Mouse (Mus musculus): Measurements from ENCODE around the gene Fam50b.

The Fam50b gene

DNA sequence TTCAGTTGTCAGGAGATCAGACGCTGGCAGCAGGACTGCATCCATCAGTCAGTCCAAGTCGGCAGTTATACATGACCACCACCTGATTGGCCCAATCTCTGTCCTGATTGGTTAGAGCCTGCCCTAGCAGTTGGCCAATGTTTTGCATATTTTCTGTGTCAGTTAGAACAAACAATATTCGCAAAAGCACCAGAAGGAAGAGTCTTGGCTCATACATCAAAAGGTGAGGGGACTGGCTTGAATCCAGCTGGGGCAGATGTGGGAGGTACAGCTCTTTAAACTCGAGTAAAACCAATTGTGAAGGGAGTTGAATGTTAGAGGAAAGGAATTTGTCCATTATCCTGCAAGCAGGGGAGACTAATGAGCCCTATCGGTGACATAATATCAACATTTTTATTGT lies at the start of gene Fam50b:
Gene Fam50b, plus strand, starts transcription at position 165 of the 400 bp plus-strand sequence.
- no peak for DNase-seq

DNA sequence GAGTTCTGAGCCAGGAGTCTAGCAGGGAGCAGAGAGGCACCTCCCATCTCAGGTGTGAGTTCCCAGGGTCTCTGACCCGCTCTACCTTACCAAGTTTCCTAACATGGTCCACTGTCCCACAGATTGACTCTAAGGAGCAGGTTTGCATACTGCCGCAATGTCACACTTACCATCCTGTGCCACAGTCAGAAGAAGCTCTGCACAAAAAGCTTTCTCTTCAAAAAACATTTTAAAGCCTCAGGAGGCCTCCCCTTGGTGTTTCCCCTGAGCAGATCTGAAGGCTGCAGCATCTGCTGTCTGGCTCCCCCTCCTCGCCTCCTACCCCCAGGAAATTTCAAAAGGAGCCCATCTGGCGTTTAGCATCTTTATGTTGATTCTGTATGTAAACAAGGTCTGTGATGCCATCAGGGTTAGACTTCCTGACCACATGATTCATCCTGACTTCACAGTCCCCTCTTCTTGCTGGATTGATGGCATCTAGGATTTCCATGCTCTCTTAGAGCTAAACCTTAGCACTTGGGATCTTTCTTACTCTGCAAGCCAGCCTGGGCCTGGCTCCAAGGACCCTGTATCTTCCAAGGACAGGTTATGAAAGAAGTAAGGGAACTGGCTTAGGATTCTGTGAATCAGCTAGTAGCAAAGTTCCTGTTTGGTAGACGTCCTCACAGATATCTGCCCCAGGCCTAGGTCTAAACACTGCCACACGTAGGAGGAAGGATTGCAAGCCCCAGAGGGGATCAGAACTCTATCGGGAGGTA lies 49.5 kb upstream of the Fam50b start:
- no peak for DNase-seq

DNA sequence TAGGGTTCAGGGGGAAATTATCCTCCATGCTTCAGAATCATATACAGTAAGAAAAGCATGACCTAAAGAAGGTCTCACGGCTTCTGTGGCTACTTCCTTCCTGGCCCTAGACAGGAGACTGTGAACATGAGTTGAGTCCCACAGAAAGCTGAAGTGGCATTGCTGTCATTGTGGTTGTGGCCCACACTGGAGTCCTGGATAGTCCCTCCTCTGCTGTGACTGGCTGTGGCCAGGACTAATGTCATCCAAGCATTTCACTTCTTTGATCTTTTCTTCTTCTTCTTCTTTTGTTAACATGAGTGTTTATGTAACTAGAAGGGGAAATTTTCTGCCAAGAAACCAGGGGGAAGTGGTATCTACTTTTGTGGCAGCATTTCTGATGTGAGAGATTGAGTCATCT lies 43.6 kb upstream of the Fam50b start:
- DNase-seq, result no peak

DNA sequence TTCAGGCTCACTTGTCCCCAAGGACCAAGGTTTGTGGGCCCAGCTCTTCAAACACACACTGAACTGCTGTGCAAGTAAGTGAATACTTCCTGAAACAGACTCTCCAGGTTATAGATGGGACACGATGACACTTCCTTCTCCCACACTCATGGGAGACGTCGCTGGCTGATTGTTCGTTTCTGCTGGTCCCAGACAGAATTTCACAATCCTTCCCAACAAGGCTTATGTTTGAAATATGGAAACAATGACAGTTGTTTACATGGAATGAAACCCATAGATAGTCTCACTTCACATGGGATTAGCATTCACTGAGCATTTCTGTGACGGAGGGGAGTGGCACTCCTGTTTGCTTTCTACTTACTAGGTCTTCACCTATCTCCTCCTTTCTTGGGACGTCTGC lies 41.5 kb upstream of the Fam50b start:
- no peak for DNase-seq

DNA sequence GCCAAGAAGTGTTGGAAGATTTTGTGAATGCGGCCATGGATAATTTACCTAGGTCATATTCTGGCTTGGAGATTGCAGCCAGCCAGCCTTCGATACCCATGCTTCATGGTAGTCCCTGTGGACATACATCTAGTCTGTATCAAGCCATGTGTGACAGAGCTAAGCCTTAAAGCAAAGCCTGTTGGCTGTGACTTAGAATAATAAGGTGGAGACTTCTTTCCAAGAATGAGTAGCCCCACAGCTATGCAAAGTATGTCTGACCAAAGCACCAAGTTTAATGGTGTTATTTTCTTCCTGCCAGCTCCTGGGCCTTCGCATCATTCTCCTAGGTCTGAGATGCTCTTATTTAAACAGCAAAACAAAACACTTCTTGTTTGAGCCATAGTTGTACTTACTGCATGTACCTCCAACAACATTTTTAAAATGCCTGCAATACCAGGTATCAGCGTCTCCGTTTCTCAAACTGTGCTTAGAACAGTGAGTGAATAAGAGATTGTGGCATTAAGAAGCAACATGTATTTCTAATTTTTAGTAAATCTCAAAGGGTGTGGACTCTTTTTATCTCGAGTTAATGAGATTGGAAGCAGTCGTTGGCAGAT lies 37.8 kb upstream of the Fam50b start:
- no peak for DNase-seq

DNA sequence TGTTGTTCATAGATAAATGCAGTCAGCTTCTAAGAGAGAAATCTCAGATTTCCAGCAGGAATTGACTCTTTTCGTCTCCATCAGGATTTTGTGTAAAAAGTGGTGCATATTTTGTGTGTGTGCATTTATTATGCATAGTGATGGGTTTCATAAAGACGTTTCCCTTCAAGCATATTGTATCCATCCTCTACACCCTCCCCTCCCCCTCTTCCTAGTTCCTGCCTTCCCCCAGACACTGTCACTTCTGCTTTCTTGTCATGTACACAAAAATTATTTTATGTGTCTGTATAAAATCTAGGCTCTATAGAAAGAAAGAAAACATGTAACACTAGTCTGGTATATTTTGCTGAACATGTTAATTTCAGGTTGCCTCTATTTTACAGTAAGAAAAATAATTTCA lies 34.6 kb upstream of the Fam50b start:
- DNase-seq, result no peak

DNA sequence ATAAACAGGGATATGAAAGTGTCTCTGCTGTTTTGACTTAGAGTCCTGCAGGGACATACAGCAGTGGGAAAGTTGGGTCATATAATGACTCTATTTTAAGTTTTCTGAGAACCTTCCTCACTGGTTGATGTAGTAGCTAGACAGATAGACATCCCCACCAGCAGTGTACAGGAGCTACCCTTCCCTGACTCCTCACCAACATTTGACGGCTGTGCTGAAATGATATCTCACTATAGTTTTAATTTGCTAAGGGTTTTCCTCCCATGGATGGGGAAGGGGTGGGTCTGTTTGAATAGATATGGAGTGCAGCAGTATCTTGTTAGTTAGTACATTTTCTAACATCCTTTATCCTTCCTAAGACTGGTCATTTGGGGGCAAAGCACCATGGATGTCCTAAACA lies 34.0 kb upstream of the Fam50b start:
- no peak for DNase-seq

DNA sequence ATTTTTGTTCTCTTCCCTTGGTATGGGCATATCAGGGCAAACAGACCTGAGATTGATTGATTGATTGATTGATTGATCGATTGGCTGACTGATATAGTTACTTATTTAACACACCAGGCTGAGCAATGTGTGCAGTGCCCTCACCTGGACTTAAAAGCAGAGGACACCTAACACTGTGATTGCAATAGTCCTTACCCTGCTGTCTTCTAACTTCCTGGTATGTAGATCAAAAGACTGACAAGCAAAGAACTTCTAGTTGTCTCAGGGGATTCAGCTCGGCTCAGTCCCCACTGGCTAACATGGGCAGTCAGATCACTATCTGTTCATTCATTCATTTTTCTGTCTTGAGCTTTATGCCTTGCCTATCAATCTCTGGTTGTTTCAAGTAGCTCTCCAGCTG lies 31.3 kb upstream of the Fam50b start:
- no peak for DNase-seq

DNA sequence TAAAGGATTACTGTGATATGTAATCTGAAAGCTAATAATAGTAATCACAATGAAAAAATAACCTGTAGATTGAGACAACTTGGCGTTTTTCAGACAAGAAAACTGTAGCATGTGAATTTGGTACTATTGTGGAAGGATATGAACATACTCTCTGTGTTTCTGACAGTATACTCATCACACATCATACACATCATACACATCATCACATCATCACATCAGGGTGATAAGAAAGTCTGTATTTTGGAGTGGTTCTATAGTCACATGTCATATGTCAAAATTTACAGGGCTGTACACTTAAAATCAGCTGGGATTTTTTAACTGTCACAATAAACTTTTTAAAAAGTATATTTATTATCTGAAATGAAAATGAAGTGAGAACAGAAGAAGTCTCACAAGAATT lies 30.9 kb upstream of the Fam50b start:
- no peak for DNase-seq

DNA sequence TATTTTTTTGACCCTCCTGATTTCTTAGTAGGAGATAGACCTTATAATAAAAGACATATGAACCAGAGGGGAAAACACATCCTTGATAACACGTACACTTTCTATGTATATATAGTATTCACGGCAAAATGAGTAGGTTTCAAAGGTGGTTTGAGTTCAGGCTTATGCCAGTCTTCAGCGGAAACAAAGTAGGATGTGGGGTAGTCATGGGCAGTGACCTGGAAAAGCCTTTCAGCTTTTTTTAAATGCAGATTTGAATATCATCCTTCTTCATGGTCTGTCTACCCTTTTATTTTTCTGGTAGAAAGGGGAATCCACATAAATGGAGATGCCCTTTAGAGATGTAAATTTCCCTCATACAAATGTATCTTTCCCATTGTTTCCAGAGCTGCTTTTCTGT lies 29.8 kb upstream of the Fam50b start:
- DNase-seq, result no peak

DNA sequence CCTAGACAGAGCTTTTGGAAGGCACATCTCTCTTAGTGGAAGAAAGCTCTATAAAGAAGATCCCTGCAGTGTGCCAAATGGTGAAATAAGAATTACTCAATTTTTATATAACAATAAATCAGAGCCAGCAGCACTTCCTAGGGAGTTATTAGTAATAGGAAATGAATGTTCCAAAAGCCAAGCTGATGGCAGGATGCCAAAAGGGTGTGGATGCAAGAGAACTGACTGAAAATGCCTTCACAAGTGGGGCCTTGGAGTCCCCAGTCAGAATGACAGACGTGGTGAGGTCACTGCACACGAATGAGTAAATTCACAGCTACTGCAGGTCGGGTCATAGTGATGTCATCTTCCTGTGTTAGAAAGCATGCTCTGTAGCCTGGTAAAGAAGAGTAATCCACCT lies 25.7 kb upstream of the Fam50b start:
- peak; percentile 91 to 94 for DNase-seq

DNA sequence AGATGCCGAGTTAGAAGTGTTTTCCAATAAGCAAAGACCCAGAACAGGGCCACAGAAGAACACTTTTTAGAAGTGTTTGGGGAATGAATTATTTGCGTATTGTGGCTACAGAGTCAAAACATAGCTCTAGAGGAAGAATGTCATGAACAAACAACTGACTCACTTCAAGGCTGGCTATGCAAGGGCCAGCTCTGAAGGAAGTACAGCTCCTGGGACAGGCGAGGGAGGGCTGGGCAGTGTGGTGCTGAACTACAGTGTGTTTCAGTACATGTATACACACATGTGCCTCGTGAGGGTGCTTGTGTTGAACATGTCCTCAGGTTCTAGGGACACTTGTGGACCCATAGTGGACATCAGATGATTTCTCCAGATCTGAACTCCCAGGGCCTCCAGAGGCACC lies 25.1 kb upstream of the Fam50b start:
- no peak for DNase-seq

DNA sequence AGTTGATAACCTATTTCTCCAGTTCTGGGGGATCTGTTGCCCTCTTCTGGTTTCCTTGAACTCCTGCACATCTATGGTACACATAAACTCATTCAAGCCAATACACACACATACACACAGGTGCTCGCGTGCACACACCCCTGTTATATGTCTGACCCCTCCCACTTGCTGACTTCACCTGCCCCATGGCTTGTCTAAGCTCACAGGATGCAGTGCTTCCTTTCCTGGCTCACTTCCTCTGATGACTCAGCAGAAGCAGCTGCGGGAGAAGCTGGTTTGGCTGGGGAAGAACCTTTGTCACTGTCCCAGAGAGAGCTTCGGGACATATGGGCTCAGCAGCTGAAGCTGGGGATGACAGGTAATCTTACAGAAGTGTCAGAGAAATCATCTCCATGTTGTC lies 23.2 kb upstream of the Fam50b start:
- DNase-seq, result peak in 1 of 2 experiments; percentile 25

DNA sequence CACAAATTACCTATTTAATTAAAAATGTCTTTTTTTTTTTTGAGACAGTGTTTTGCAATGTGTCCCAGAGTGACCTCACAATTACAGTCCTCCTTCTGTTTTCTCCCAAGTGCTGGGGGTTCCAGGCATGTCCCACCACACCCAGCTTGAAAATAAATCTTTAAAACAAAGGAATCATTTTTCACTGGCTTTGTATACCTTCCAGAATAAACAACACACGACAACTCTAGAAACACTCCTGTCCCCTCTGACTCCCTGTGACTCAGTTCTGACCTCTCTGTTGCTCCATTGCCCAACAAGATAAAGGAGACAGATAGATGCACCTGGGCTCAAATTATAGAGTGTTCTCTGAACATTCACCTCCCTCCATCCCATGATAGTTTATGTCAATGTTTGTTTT lies 21.8 kb upstream of the Fam50b start:
- DNase-seq, result no peak

DNA sequence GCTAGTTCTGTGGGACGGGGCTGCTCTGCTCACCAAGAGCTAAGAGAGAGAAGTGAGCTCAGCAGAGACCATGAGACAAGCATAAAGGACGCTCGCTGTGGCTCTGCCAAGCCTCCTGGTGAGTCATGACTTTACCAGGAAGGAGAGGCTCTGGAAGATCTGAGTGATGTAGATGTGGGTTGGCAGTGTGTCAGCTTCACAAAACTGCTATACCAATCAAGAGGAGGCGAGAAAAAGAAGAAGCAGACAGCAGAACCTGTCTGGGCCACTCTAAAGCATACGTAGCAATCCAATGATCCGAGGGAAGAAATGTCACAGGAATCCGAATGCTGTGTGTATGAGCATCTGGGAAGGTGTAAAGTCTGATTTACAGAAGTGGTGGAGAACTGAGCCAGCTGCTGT lies 19.2 kb upstream of the Fam50b start:
- no peak for DNase-seq

DNA sequence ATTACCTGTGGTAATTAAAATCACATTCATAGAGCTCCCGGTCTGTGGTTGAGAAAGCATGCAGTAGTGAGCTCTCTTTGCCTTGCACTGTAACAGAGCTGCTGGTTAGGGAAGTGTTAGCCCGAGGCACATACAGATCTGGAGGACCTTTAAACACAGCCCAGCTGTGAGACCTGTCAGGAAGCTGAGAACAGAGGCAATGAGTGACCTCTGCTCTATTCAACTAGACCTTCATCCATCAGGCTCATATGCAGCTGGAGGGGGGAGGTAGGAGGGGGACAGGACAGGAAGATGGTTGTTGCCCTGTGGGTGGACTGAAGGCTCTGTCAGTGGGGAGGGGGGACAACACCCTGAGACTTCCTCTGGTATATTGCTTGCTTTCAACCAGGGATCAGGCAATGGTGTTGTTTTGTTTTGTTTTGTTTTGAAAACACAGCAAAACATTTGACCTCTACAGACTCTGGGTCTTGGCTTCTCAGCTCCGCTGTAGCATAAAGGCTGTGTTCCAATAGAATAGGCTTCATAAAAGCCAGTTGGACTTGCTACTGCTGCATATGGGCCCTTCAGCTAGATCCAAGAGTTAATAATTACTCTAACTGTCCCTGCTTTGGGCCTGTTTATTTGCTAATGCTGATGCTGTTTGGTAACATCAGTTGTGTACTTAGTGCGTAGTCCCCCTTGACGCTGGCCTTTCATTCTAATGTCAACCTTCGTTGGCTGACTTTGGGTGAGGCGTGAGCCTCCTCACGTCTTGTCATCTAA lies 9.6 kb upstream of the Fam50b start:
- DNase-seq, result peak; percentile 18 to 67

DNA sequence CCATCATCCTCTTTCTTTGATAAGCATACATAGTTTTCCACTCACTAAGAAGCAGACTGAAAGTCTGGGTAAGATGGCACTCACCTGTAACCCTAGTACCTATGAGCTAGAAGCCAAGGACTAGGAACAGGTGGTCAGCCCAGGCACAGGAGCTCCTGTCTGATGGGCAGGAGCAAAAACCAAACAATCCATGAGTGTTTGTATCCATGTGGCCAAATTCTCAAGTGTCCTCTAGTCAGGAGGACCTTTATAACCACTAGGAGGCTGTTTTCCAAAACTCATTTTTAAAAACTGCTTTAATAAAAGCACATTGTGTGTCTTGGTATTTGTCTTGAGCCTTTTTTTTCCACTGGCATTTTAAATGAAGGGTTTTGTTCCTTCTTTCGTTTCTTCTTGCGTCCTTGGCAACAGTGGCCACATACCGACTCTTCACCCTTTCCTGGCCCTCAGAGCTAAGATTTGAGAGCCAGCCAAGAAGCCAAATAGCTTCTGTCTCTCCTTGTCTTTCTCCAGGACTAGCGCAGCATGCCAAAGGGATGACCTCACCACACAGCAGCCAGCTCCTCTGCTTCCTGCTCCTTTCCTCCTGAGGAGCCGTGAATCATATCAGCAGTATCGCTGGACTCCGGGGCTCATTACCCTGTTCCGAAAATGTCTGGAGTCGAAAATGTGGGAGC lies 8.7 kb upstream of the Fam50b start:
- peak; percentile 74 to 84 for DNase-seq

DNA sequence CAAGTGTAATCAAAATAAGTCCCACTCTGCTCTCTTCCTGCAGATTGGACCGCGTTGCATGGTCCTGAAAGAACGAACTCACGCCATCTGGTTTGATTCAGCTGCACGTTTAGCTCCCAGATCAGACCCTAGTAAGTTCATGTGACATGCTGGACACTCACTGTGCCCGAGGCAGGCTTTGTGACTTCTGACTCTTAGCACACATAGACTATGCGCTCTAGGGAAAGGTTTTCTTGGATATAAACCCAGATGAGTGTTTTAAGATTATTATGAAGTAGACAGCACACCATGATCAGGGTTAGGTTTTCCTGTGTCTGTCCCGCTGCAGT lies 8.2 kb upstream of the Fam50b start:
- DNase-seq, result no peak

DNA sequence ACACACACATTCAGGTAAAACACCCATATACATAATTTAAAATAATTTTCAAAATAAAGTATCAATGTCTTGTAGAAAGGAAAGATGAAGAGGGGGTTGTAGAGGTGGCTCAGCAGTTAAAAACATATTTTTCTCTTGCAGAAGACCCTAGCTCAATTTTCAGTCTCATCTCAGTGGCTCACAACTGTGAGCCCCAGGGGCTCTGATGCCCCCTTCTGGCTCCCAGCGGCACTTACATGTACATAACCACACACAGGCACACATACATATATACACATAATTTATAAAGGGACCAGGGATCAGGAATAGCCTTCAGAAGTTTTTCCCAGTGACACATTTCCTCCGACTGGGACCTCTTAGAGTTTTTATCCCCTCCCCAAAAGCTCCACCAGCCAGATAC lies 7.6 kb upstream of the Fam50b start:
- DNase-seq, result no peak

DNA sequence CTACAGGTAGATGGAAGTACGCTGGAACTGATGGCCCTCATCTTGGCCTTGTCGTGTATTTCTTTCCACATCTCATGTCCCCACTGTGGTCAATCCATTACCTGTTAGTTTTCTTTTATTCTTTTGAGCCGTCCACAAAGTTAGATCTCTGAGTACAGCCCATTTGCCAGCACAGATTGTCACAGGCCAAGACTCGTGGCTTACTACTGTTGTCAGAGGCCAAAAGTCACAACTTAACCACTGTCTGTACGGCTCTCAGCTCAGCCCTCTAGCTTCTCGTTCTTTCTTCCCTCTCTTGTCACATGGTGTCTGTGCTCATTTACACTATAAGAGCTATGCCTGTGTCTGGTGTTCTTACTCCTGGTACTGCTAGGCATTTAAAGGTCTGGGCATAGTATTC lies 3.1 kb upstream of the Fam50b start:
- no peak for DNase-seq

DNA sequence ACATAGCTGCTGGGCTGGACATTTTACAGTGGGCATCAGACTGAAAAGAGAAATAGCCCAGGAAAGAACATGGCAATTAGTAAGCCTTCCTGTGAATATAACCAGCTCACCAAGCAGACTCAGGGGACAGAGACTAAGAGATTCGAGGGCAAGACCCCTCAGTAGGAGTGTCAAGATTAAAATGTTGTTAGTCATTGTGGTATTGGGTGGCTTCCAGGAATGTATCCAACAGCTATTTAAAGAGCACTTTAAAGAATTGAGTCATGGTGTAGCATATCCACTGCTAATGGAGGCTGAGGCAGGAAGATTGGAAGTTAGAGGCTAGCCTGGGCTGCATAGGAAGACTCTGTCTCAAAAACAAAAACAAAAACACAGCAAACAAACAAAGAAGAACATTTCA lies 870 bp upstream of the Fam50b start:
- no peak for DNase-seq

DNA sequence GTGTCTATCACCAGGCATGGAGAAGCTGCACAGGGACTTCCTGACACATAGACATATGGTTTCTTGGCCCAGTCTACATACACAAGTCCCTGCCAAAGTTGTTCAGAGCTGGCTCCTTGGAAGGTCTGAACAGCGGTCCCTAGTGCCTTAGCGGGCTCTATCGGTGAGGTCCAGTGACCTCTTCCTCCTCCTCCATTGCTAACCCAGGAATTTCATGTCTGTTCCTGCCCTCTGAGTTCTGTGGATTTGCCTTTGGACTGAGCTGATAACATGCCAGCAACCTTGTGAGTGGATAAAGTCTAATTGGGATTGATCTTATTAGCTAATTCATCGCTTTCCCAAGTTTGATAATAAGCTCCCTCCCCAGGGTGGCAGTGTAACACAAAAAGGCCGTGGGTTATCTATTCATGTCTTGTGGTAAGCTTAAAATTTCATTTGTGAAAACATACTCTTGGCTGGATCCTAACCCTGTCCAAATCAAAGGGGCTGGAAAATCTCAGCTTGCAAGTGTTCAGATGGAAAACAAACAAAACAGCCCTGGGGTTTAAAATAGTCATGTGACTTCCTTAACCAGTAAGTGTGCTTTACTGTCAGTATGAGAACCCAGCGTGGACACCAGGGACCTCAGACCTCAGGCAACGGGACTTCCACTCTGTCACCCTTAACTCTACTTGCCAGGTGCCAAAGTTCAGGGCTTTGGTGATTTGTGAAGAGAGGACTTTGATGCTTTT lies 3.5 kb downstream of the Fam50b start:
- DNase-seq, result no peak

DNA sequence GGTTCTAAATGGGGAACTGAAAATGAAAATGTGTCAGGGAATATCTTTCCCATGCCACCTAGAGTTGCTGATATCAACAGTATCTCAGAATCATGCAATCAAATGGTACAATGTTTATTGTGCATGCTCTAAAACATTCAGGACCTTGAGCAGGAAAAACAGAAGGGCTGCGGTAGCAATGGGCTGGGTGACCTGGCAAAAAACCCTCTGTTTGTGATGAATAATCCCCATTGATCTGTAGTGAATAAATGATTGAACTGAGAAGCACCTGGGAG lies 4.0 kb downstream of the Fam50b start:
- DNase-seq, result no peak
